Mouse (Mus musculus): ENCODE data around the gene Cmtm2a. TPM values are rescaled to one million over a fixed set of nuclear protein-coding genes. Genes with fewer than 3 reads are reported as not detected.
"Not testable (repeated sequence)": the region's sequence is repeated elsewhere in the genome, so short reads cannot be mapped to it uniquely, and the experiment has no call there.

The Cmtm2a gene
- polyA plus RNA-seq, 1 experiment from 2014 or later, result not detected

- no peak overlapping the region for H3K27ac ChIP-seq
- no peak overlapping the region for H3K4me2 ChIP-seq (replicated peaks)
- 64% methylated on average over 1 of the region's 1 CpGs for WGBS
- H3K27me3 ChIP-seq (ENCODE audit: control insufficient read depth, insufficient read depth, low read length), result no peaks in the 10 kb centered on the region
- H3K9me3 ChIP-seq (ENCODE audit: control insufficient read depth, low read length), result no peaks in the 10 kb centered on the region
- DNase-seq (ENCODE audit: low spot score), result no peak
- H3K4me1 ChIP-seq (replicated peaks; ENCODE audit: control insufficient read depth, insufficient read depth, low read length), result no peaks in the 10 kb centered on the region
- H3K9ac ChIP-seq, result no peak overlapping the region
- H3K36me3 ChIP-seq (replicated peaks; ENCODE audit: control insufficient read depth, insufficient read depth), result no peaks in the 10 kb centered on the region
- H3K4me3 ChIP-seq (replicated peaks; ENCODE audit: low read length), result no peak overlapping the region
- ATAC-seq (ENCODE audit: low FRiP score), result no peak
Observed at GRCm38 (mm10) chr8:104334196-104334595, 41.2 kb upstream of the Cmtm2a start.

GRCm38 (mm10) chr8:104333786-104334185, 40.8 kb upstream of the Cmtm2a start:
- Histone ChIP-seq H3K9ac (no peak overlapping the region), H3K27me3 (ENCODE audit: control insufficient read depth, insufficient read depth, low read length) (no peaks in the 10 kb centered on the region), H3K4me3 (replicated peaks; ENCODE audit: low read length) (no peak overlapping the region), H3K4me2 (replicated peaks) (no peak overlapping the region), H3K27ac (no peak overlapping the region), H3K4me1 (replicated peaks; ENCODE audit: control insufficient read depth, insufficient read depth, low read length) (no peaks in the 10 kb centered on the region), H3K9me3 (ENCODE audit: control insufficient read depth, low read length) (no peaks in the 10 kb centered on the region), H3K36me3 (replicated peaks; ENCODE audit: control insufficient read depth, insufficient read depth) (no peaks in the 10 kb centered on the region)
- no peak for DNase-seq (ENCODE audit: low spot score)
- ATAC-seq (ENCODE audit: low FRiP score), result no peak
- WGBS, result 83% methylated on average over 5 of the region's 5 CpGs

GRCm38 (mm10) chr8:104332665-104333631, 40.0 kb upstream of the Cmtm2a start:
- WGBS, result 85% methylated on average over 5 of the region's 5 CpGs
- no peak for ATAC-seq (ENCODE audit: low FRiP score)
- H3K27ac ChIP-seq, result no peak overlapping the region
- H3K4me1 ChIP-seq (replicated peaks; ENCODE audit: control insufficient read depth, insufficient read depth, low read length), result no peaks in the 10 kb centered on the region
- no peaks in the 10 kb centered on the region for H3K9me3 ChIP-seq (ENCODE audit: control insufficient read depth, low read length)
- no peak overlapping the region for H3K4me3 ChIP-seq (replicated peaks; ENCODE audit: low read length)
- H3K4me2 ChIP-seq (replicated peaks), result no peak overlapping the region
- no peaks in the 10 kb centered on the region for H3K36me3 ChIP-seq (replicated peaks; ENCODE audit: control insufficient read depth, insufficient read depth)
- no peaks in the 10 kb centered on the region for H3K27me3 ChIP-seq (ENCODE audit: control insufficient read depth, insufficient read depth, low read length)
- H3K9ac ChIP-seq, result no peak overlapping the region
- DNase-seq (ENCODE audit: low spot score), result no peak

- not testable (repeated sequence) for H3K9ac ChIP-seq; ATAC-seq (ENCODE audit: low FRiP score); H3K4me2 ChIP-seq (replicated peaks); H3K4me1 ChIP-seq (replicated peaks; ENCODE audit: control insufficient read depth, insufficient read depth, low read length); H3K27me3 ChIP-seq (ENCODE audit: control insufficient read depth, insufficient read depth, low read length); H3K27ac ChIP-seq; H3K4me3 ChIP-seq (replicated peaks; ENCODE audit: low read length); DNase-seq (ENCODE audit: low spot score); H3K9me3 ChIP-seq (ENCODE audit: control insufficient read depth, low read length); H3K36me3 ChIP-seq (replicated peaks; ENCODE audit: control insufficient read depth, insufficient read depth)
- WGBS, result 84% methylated on average over 12 of the region's 12 CpGs
Observed at GRCm38 (mm10) chr8:104321930-104322329, 28.9 kb upstream of the Cmtm2a start, which contains the start of gene Cmtm2b. Gene Cmtm2b, plus strand, starts transcription at chr8:104322230.

- not testable (repeated sequence) for DNase-seq (ENCODE audit: low spot score); H3K9ac ChIP-seq; ATAC-seq (ENCODE audit: low FRiP score); H3K4me2 ChIP-seq (replicated peaks); H3K9me3 ChIP-seq (ENCODE audit: control insufficient read depth, low read length); H3K27me3 ChIP-seq (ENCODE audit: control insufficient read depth, insufficient read depth, low read length); H3K36me3 ChIP-seq (replicated peaks; ENCODE audit: control insufficient read depth, insufficient read depth); H3K4me1 ChIP-seq (replicated peaks; ENCODE audit: control insufficient read depth, insufficient read depth, low read length); H3K27ac ChIP-seq; H3K4me3 ChIP-seq (replicated peaks; ENCODE audit: low read length)
- 92% methylated on average over 7 of the region's 11 CpGs for WGBS
Observed at GRCm38 (mm10) chr8:104321267-104321666, 28.3 kb upstream of the Cmtm2a start, which contains the start of gene Gm11020. Gene Gm11020, plus strand, starts transcription at chr8:104321567.

- Histone ChIP-seq H3K9ac (no peak overlapping the region), H3K36me3 (replicated peaks; ENCODE audit: control insufficient read depth, insufficient read depth) (no peaks in the 10 kb centered on the region), H3K27ac (no peak overlapping the region), H3K4me3 (replicated peaks; ENCODE audit: low read length) (no peak overlapping the region), H3K4me1 (replicated peaks; ENCODE audit: control insufficient read depth, insufficient read depth, low read length) (no peaks in the 10 kb centered on the region), H3K27me3 (ENCODE audit: control insufficient read depth, insufficient read depth, low read length) (no peaks in the 10 kb centered on the region), H3K4me2 (replicated peaks) (no peak overlapping the region), H3K9me3 (ENCODE audit: control insufficient read depth, low read length) (no peaks in the 10 kb centered on the region)
- no peak for DNase-seq (ENCODE audit: low spot score)
- WGBS, result 76% methylated on average over 4 of the region's 4 CpGs
- ATAC-seq (ENCODE audit: low FRiP score), result no peak
Observed at GRCm38 (mm10) chr8:104313311-104313710, 20.3 kb upstream of the Cmtm2a start.

GRCm38 (mm10) chr8:104312023-104312422, 19.0 kb upstream of the Cmtm2a start:
- not testable (repeated sequence) for H3K27ac ChIP-seq; H3K4me3 ChIP-seq (replicated peaks; ENCODE audit: low read length); ATAC-seq (ENCODE audit: low FRiP score); H3K9me3 ChIP-seq (ENCODE audit: control insufficient read depth, low read length); H3K9ac ChIP-seq; H3K4me1 ChIP-seq (replicated peaks; ENCODE audit: control insufficient read depth, insufficient read depth, low read length); H3K4me2 ChIP-seq (replicated peaks); H3K36me3 ChIP-seq (replicated peaks; ENCODE audit: control insufficient read depth, insufficient read depth); DNase-seq (ENCODE audit: low spot score); H3K27me3 ChIP-seq (ENCODE audit: control insufficient read depth, insufficient read depth, low read length)
- WGBS, result 84% methylated on average over 3 of the region's 3 CpGs

GRCm38 (mm10) chr8:104309441-104310155, 16.6 kb upstream of the Cmtm2a start, which contains the start of the genes Gm45711 and Cmtm1:
Gene Gm45711, minus strand, starts transcription at chr8:104310081.
Gene Cmtm1, minus strand, starts transcription at chr8:104310145.
- H3K4me3 ChIP-seq (replicated peaks; ENCODE audit: low read length); ATAC-seq (ENCODE audit: low FRiP score); H3K9ac ChIP-seq; H3K27me3 ChIP-seq (ENCODE audit: control insufficient read depth, insufficient read depth, low read length); H3K4me1 ChIP-seq (replicated peaks; ENCODE audit: control insufficient read depth, insufficient read depth, low read length); H3K9me3 ChIP-seq (ENCODE audit: control insufficient read depth, low read length); DNase-seq (ENCODE audit: low spot score); H3K36me3 ChIP-seq (replicated peaks; ENCODE audit: control insufficient read depth, insufficient read depth); H3K27ac ChIP-seq; H3K4me2 ChIP-seq (replicated peaks): not testable (repeated sequence)
- 88% methylated on average over 36 of the region's 36 CpGs for WGBS

- H3K4me2 ChIP-seq (replicated peaks); H3K9me3 ChIP-seq (ENCODE audit: control insufficient read depth, low read length); H3K4me1 ChIP-seq (replicated peaks; ENCODE audit: control insufficient read depth, insufficient read depth, low read length); H3K4me3 ChIP-seq (replicated peaks; ENCODE audit: low read length); H3K9ac ChIP-seq; H3K36me3 ChIP-seq (replicated peaks; ENCODE audit: control insufficient read depth, insufficient read depth); H3K27me3 ChIP-seq (ENCODE audit: control insufficient read depth, insufficient read depth, low read length); DNase-seq (ENCODE audit: low spot score); ATAC-seq (ENCODE audit: low FRiP score); H3K27ac ChIP-seq: not testable (repeated sequence)
- WGBS, result 59% methylated on average over 6 of the region's 6 CpGs
Observed at GRCm38 (mm10) chr8:104308341-104308740, 15.4 kb upstream of the Cmtm2a start.

Measured in hindbrain, embryonic 14.5 days (tissue).